27 mouse cellular contexts compared by ENCODE assay signal in genomic region chr9:45854136-45854535, GRCm38 (mm10). TPM values are rescaled to one million over a fixed set of nuclear protein-coding genes. Genes with fewer than 3 reads are reported as not detected.
A peak's percentile ranks its signal among the peaks of the same experiment; 100 is the strongest.
DNase-seq lines count a peak whose midpoint lies in the region; ATAC-seq and TF ChIP-seq lines count a peak whose summit lies in the region.
"Had no signal": no experiment of that assay in that cellular context is flagged by ENCODE, and none has a peak within 500 bp of the region (broad histone marks: within the 10 kb centered on the region; RNA-seq: fewer than 3 reads in every experiment).

No protein-coding gene starts in this region.

- H3K4me1 ChIP-seq in midbrain, embryonic 11.5 days (ENCODE audit: control insufficient read depth, insufficient read depth, low read length) = no peaks in the 10 kb centered on the region
- peaks cover 2% of the 10 kb centered on the region; the same call in 1 of the 2 replicates for H3K4me1 ChIP-seq in midbrain, postnatal 0 days (ENCODE audit: insufficient read depth, low read length)
- no peaks in the 10 kb centered on the region for H3K4me1 ChIP-seq in forebrain, embryonic 10.5 days

- H3K4me2 ChIP-seq in midbrain, embryonic 11.5 days = no peak overlapping the region
- no peak overlapping the region for H3K4me2 ChIP-seq in midbrain, postnatal 0 days (ENCODE audit: low read depth, low read length, poor library complexity, severe bottlenecking)
- H3K4me2 ChIP-seq: embryonic facial prominence, embryonic 13.5 days; forebrain, embryonic 13.5 days; heart, embryonic 11.5 days; hindbrain, embryonic 12.5 days; hindbrain, embryonic 15.5 days had no signal

- DNase-seq in layer of hippocampus, adult 2 months (ENCODE audit: low spot score in 2 of 2) = no peak
- no peak for DNase-seq in layer of hippocampus, postnatal 25 days (ENCODE audit: extremely low spot score in 1 of 2, low spot score in 1 of 2)
- peak; percentile 35 for DNase-seq in midbrain, embryonic 11.5 days (ENCODE audit: low spot score, missing footprints)
- DNase-seq in midbrain, postnatal 0 days (ENCODE audit: low spot score) = no peak
- DNase-seq in telencephalon, adult 2 months (ENCODE audit: low read depth, low spot score) = peak; percentile 44
- no peak for DNase-seq in forebrain, embryonic 10.5 days (ENCODE audit: extremely low spot score, low spot score)
- DNase-seq: adrenal gland, postnatal 10 days; adrenal gland, postnatal 36 days; B cell, adult 2 months; cerebellum, adult 11-12 months; cerebellum, adult 9-10 months; cerebellum, postnatal 14 days; embryo, embryonic 11 days; gastrocnemius, adult 2 months; gastrocnemius, postnatal 14 days; heart, adult 11 months had no signal

- H3K27me3 ChIP-seq in midbrain, embryonic 11.5 days (ENCODE audit: control insufficient read depth, insufficient read depth, low read length) = no peaks in the 10 kb centered on the region
- H3K27me3 ChIP-seq in midbrain, postnatal 0 days (ENCODE audit: insufficient read depth, low read length) = no peaks in the 10 kb centered on the region
- H3K27me3 ChIP-seq in forebrain, embryonic 10.5 days (ENCODE audit: poor library complexity, severe bottlenecking) = no peaks in the 10 kb centered on the region
- H3K27me3 ChIP-seq: CH12.LX; embryonic facial prominence, embryonic 13.5 days; forebrain, embryonic 13.5 days; hindbrain, embryonic 12.5 days; hindbrain, embryonic 15.5 days; Patski had no signal

- H3K9me3 ChIP-seq in midbrain, embryonic 11.5 days (ENCODE audit: control insufficient read depth, low read length) = no peaks in the 10 kb centered on the region
- no peaks in the 10 kb centered on the region for H3K9me3 ChIP-seq in midbrain, postnatal 0 days (ENCODE audit: low read length)
- no peaks in the 10 kb centered on the region for H3K9me3 ChIP-seq in forebrain, embryonic 10.5 days
- H3K9me3 ChIP-seq: embryonic facial prominence, embryonic 10.5 days; embryonic facial prominence, embryonic 13.5 days; forebrain, embryonic 13.5 days; G1E; hindbrain, embryonic 12.5 days; hindbrain, embryonic 15.5 days had no signal

- no peak overlapping the region for H3K9ac ChIP-seq in midbrain, embryonic 11.5 days (ENCODE audit: low read length)
- no peak overlapping the region for H3K9ac ChIP-seq in midbrain, postnatal 0 days (replicated peaks; ENCODE audit: low read length, poor library complexity, severe bottlenecking)
- H3K9ac ChIP-seq: embryonic facial prominence, embryonic 13.5 days; forebrain, embryonic 13.5 days; hindbrain, embryonic 12.5 days; hindbrain, embryonic 15.5 days had no signal

- 83% methylated on average over 1 of the region's 1 CpGs for WGBS in midbrain, embryonic 11.5 days
- WGBS in midbrain, postnatal 0 days = 86% methylated on average over 1 of the region's 1 CpGs
- 64% methylated on average over 1 of the region's 1 CpGs for WGBS in forebrain, embryonic 10.5 days

- no peak for ATAC-seq in midbrain, embryonic 11.5 days (ENCODE audit: low FRiP score)
- no peak for ATAC-seq in midbrain, postnatal 0 days (ENCODE audit: low FRiP score)
- ATAC-seq: forebrain, embryonic 13.5 days; forebrain, embryonic 16.5 days; Patski had no signal

- no peak overlapping the region for H3K4me3 ChIP-seq in layer of hippocampus, adult 2 months
- no peak overlapping the region for H3K4me3 ChIP-seq in midbrain, embryonic 11.5 days (ENCODE audit: low read depth, low read length)
- H3K4me3 ChIP-seq in midbrain, postnatal 0 days (ENCODE audit: low read depth, low read length) = no peak overlapping the region
- no peak overlapping the region for H3K4me3 ChIP-seq in forebrain, embryonic 10.5 days
- H3K4me3 ChIP-seq: embryonic facial prominence, embryonic 10.5 days; embryonic facial prominence, embryonic 13.5 days; erythroblast, embryonic 14.5 days; forebrain, embryonic 13.5 days; gastrocnemius, adult 2 months; hindbrain, embryonic 12.5 days; hindbrain, embryonic 15.5 days had no signal

- no peak for TF ChIP-seq CTCF in layer of hippocampus, adult 2 months (conservative IDR thresholded peaks at IDR 0.05)
- TF ChIP-seq CTCF in midbrain, postnatal 0 days (IDR thresholded peaks at IDR 0.05) = no peak

- H3K36me3 ChIP-seq in midbrain, embryonic 11.5 days (ENCODE audit: control insufficient read depth, insufficient read depth, low read length) = peaks cover 7% of the 10 kb centered on the region; the same call in 1 of the 2 replicates
- H3K36me3 ChIP-seq in midbrain, postnatal 0 days (ENCODE audit: insufficient read depth, low read length) = peaks cover 39% of the 10 kb centered on the region
- H3K36me3 ChIP-seq in forebrain, embryonic 10.5 days (replicated peaks) = peaks cover 55% of the 10 kb centered on the region

- peak overlapping the region; percentile 77 for H3K27ac ChIP-seq in layer of hippocampus, adult 2 months
- no peak overlapping the region for H3K27ac ChIP-seq in midbrain, embryonic 11.5 days (ENCODE audit: low read depth, low read length)
- H3K27ac ChIP-seq in midbrain, postnatal 0 days (ENCODE audit: low read depth, low read length) = no peak overlapping the region
- no peak overlapping the region for H3K27ac ChIP-seq in forebrain, embryonic 10.5 days
- H3K27ac ChIP-seq: embryonic facial prominence, embryonic 10.5 days; embryonic facial prominence, embryonic 13.5 days; forebrain, embryonic 13.5 days; gastrocnemius, adult 2 months; hindbrain, embryonic 12.5 days; hindbrain, embryonic 15.5 days had no signal

RNA-seq across cellular contexts. Expression of gene Bace1, which starts 15.8 kb away (rescaled TPM):
- total RNA-seq in layer of hippocampus, adult 2 months (2021) = 10 to 100 TPM; 76.6 to 80.3 TPM
- 100 to 1,000 TPM in 1 of 2 experiments, 10 to 100 TPM in 1; 95.4 to 107 TPM for total RNA-seq in layer of hippocampus, postnatal 25 days (2021)
- 26.9 and 27.1 TPM in 2 replicates for polyA plus RNA-seq in midbrain, embryonic 11.5 days (2014; fragmentation: Nextera tagmentation; extraction: Ambion mirVana)
- total RNA-seq in midbrain, postnatal 0 days (2014; rRNA removed) = 60.7 and 77.3 TPM in 2 replicates
- 42.0 and 46.4 TPM in 2 replicates for polyA plus RNA-seq in midbrain, postnatal 0 days (2015; fragmentation: Nextera tagmentation; extraction: Ambion mirVana)
- polyA plus RNA-seq in forebrain, embryonic 10.5 days (2016; fragmentation: Nextera tagmentation; extraction: Ambion mirVana) = 18.5 and 20.7 TPM in 2 replicates

RNA-seq across cellular contexts. Expression of gene Cep164, which starts 25.6 kb away (rescaled TPM):
- total RNA-seq in layer of hippocampus, adult 2 months (2021) = 10 to 100 TPM; 13.6 TPM
- 10 to 100 TPM in 1 of 2 experiments, 1 to 10 TPM in 1; 9.0 to 14.8 TPM for total RNA-seq in layer of hippocampus, postnatal 25 days (2021)
- 12.6 and 14.5 TPM in 2 replicates for polyA plus RNA-seq in midbrain, embryonic 11.5 days (2014; fragmentation: Nextera tagmentation; extraction: Ambion mirVana)
- 17.1 and 21.3 TPM in 2 replicates for total RNA-seq in midbrain, postnatal 0 days (2014; rRNA removed)
- polyA plus RNA-seq in midbrain, postnatal 0 days (2015; fragmentation: Nextera tagmentation; extraction: Ambion mirVana) = 12.2 and 17.7 TPM in 2 replicates
- polyA plus RNA-seq in forebrain, embryonic 10.5 days (2016; fragmentation: Nextera tagmentation; extraction: Ambion mirVana) = 19.3 and 20.4 TPM in 2 replicates

RNA-seq across cellular contexts. Expression of gene Pcsk7, which starts 52.2 kb away (rescaled TPM):
- 10 to 100 TPM; 25.0 to 28.0 TPM for total RNA-seq in layer of hippocampus, adult 2 months (2021)
- total RNA-seq in layer of hippocampus, postnatal 25 days (2021) = 10 to 100 TPM; 18.0 to 24.7 TPM
- polyA plus RNA-seq in midbrain, embryonic 11.5 days (2014; fragmentation: Nextera tagmentation; extraction: Ambion mirVana) = 11.1 and 14.4 TPM in 2 replicates
- 23.2 and 46.8 TPM in 2 replicates for total RNA-seq in midbrain, postnatal 0 days (2014; rRNA removed)
- 18.2 and 20.2 TPM in 2 replicates for polyA plus RNA-seq in midbrain, postnatal 0 days (2015; fragmentation: Nextera tagmentation; extraction: Ambion mirVana)
- 17.8 TPM in 2 replicates for polyA plus RNA-seq in forebrain, embryonic 10.5 days (2016; fragmentation: Nextera tagmentation; extraction: Ambion mirVana)

RNA-seq across cellular contexts. Expression of gene Rnf214, which starts 52.6 kb away (rescaled TPM):
- total RNA-seq in layer of hippocampus, adult 2 months (2021) = 10 to 100 TPM; 75.2 to 81.3 TPM
- 10 to 100 TPM; 63.6 to 69.3 TPM for total RNA-seq in layer of hippocampus, postnatal 25 days (2021)
- polyA plus RNA-seq in midbrain, embryonic 11.5 days (2014; fragmentation: Nextera tagmentation; extraction: Ambion mirVana) = 73.4 and 81.8 TPM in 2 replicates
- total RNA-seq in midbrain, postnatal 0 days (2014; rRNA removed) = 51.4 and 53.4 TPM in 2 replicates
- 70.5 and 84.6 TPM in 2 replicates for polyA plus RNA-seq in midbrain, postnatal 0 days (2015; fragmentation: Nextera tagmentation; extraction: Ambion mirVana)
- polyA plus RNA-seq in forebrain, embryonic 10.5 days (2016; fragmentation: Nextera tagmentation; extraction: Ambion mirVana) = 57.9 and 65.5 TPM in 2 replicates

Comparison
In these comparisons a context has a peak if more than half of its experiments do, and no peak if none do; other contexts are left out.
1. DNase-seq: peak in midbrain, embryonic 11.5 days (single experiment) and telencephalon, adult 2 months (single experiment); none in layer of hippocampus, adult 2 months (0 of 2), layer of hippocampus, postnatal 25 days (0 of 2), midbrain, postnatal 0 days (single experiment) and forebrain, embryonic 10.5 days (single experiment).